Mouse (Mus musculus): ENCODE measurements around the gene Gm49405. TPM values are rescaled to one million over a fixed set of nuclear protein-coding genes. Genes with fewer than 3 reads are reported as not detected.

Gene Gm49405
- polyA plus RNA-seq, 1 experiment from 2014 or later: 2.4 TPM

GRCm38 (mm10) chr19:3991966-3992365, 8.5 kb upstream of the Gm49405 start:
- Histone ChIP-seq H3K9ac (ENCODE audit: low read length) (no peak overlapping the region), H3K9me3 (ENCODE audit: control insufficient read depth, low read length) (no peaks in the 10 kb centered on the region), H3K27ac (ENCODE audit: low read depth) (no peak overlapping the region), H3K4me2 (ENCODE audit: low read length) (no peak overlapping the region), H3K27me3 (replicated peaks; ENCODE audit: control insufficient read depth, insufficient read depth, low read length) (no peaks in the 10 kb centered on the region), H3K4me1 (replicated peaks; ENCODE audit: control insufficient read depth, insufficient read depth, low read length) (peaks cover 2% of the 10 kb centered on the region), H3K4me3 (ENCODE audit: low read depth, low read length) (no peak overlapping the region), H3K36me3 (ENCODE audit: control insufficient read depth, insufficient read depth, low read length) (no peaks in the 10 kb centered on the region)
- 89% methylated on average over 3 of the region's 3 CpGs for WGBS
- DNase-seq (ENCODE audit: low spot score) (no peak), ATAC-seq (replicated peaks; ENCODE audit: low FRiP score, low TSS enrichment, low read depth) (no peak)

DNA sequence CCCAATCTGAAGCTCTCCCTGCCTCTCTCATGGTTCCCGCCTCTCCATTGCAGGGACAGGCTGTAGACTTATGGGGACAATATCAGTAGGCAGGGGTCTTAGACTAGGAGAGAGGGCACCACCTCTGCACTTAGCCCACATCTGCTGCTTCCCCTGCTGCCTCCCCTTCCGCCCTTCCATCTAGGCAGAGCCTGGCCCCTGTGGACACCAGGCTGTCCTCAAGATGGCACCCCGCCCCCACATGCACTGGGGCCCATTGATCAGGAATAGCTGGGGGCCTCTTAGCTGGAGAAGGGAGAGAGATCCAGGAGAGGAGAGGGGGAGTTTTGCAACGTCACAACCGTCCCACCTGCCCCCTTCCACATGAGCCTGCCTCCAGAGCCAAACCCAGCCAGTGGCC, 8.0 kb upstream of the Gm49405 start, which contains the start of gene Tbx10:
TSS of gene Tbx10 (plus strand) at position 337 of the 400 bp plus-strand sequence.
- Histone ChIP-seq H3K9ac (ENCODE audit: low read length) (no peak within 1 kb of the TSS), H3K9me3 (ENCODE audit: control insufficient read depth, low read length) (no peaks in the 10 kb centered on the region), H3K27ac (ENCODE audit: low read depth) (no peak within 1 kb of the TSS), H3K4me3 (ENCODE audit: low read depth, low read length) (no peak within 1 kb of the TSS), H3K27me3 (replicated peaks; ENCODE audit: control insufficient read depth, insufficient read depth, low read length) (no peaks in the 10 kb centered on the region), H3K4me2 (ENCODE audit: low read length) (no peak within 1 kb of the TSS), H3K36me3 (ENCODE audit: control insufficient read depth, insufficient read depth, low read length) (no peaks in the 10 kb centered on the region), H3K4me1 (replicated peaks; ENCODE audit: control insufficient read depth, insufficient read depth, low read length) (no peaks in the 10 kb centered on the region)
- DNase-seq (ENCODE audit: low spot score): no peak
- ATAC-seq (replicated peaks; ENCODE audit: low FRiP score, low TSS enrichment, low read depth): no peak
- WGBS: 63% methylated on average over 5 of the region's 5 CpGs

GRCm38 (mm10) chr19:3994932-3995331, 5.5 kb upstream of the Gm49405 start:
- ATAC-seq (replicated peaks; ENCODE audit: low FRiP score, low TSS enrichment, low read depth): no peak
- no peak for DNase-seq (ENCODE audit: low spot score)
- Histone ChIP-seq H3K27ac (ENCODE audit: low read depth) (no peak overlapping the region), H3K9me3 (ENCODE audit: control insufficient read depth, low read length) (no peaks in the 10 kb centered on the region), H3K9ac (ENCODE audit: low read length) (no peak overlapping the region), H3K4me3 (ENCODE audit: low read depth, low read length) (no peak overlapping the region), H3K27me3 (replicated peaks; ENCODE audit: control insufficient read depth, insufficient read depth, low read length) (no peaks in the 10 kb centered on the region), H3K4me2 (ENCODE audit: low read length) (no peak overlapping the region), H3K4me1 (replicated peaks; ENCODE audit: control insufficient read depth, insufficient read depth, low read length) (peaks cover 5% of the 10 kb centered on the region; the same call in 1 of the 2 replicates), H3K36me3 (ENCODE audit: control insufficient read depth, insufficient read depth, low read length) (no peaks in the 10 kb centered on the region)
- 68% methylated on average over 6 of the region's 6 CpGs for WGBS

DNA sequence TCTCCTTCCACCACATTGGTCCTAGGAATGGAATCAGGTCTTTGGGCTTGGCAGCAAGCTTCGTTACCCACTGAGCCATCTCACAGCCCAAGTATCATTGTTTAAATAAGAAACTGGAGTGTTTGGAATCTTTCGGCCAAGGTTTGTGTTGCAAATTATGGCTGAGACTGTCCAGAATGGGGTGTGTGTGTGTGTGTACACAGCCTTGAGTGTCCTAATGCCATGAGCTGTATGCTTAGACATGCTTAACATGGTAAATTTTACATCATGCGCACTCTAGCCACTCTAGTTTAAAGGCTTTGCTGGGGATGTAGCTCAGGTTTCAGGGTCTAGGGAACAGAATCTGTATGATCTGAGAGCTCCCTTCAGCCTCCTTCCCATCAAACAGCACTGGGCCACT, 4.9 kb upstream of the Gm49405 start:
- ATAC-seq (replicated peaks; ENCODE audit: low FRiP score, low TSS enrichment, low read depth): no peak
- Histone ChIP-seq H3K27me3 (replicated peaks; ENCODE audit: control insufficient read depth, insufficient read depth, low read length) (no peaks in the 10 kb centered on the region), H3K9me3 (ENCODE audit: control insufficient read depth, low read length) (no peaks in the 10 kb centered on the region)

GRCm38 (mm10) chr19:3996106-3996505, 4.3 kb upstream of the Gm49405 start:
- Histone ChIP-seq H3K9me3 (ENCODE audit: control insufficient read depth, low read length) (no peaks in the 10 kb centered on the region), H3K36me3 (ENCODE audit: control insufficient read depth, insufficient read depth, low read length) (no peaks in the 10 kb centered on the region), H3K9ac (ENCODE audit: low read length) (no peak overlapping the region), H3K4me3 (ENCODE audit: low read depth, low read length) (no peak overlapping the region), H3K4me2 (ENCODE audit: low read length) (no peak overlapping the region), H3K4me1 (replicated peaks; ENCODE audit: control insufficient read depth, insufficient read depth, low read length) (peaks cover 9% of the 10 kb centered on the region), H3K27ac (ENCODE audit: low read depth) (no peak overlapping the region), H3K27me3 (replicated peaks; ENCODE audit: control insufficient read depth, insufficient read depth, low read length) (no peaks in the 10 kb centered on the region)
- DNase-seq (ENCODE audit: low spot score): no peak
- 75% methylated on average over 7 of the region's 7 CpGs for WGBS
- ATAC-seq (replicated peaks; ENCODE audit: low FRiP score, low TSS enrichment, low read depth): no peak

More for the DNA sequence above, 4.9 kb upstream of the Gm49405 start:
- no peak overlapping the region for H3K9ac ChIP-seq (ENCODE audit: low read length)
- H3K4me2 ChIP-seq (ENCODE audit: low read length): no peak overlapping the region
- no peak overlapping the region for H3K27ac ChIP-seq (ENCODE audit: low read depth)
- peaks cover 5% of the 10 kb centered on the region; the same call in 1 of the 2 replicates for H3K4me1 ChIP-seq (replicated peaks; ENCODE audit: control insufficient read depth, insufficient read depth, low read length)
- H3K4me3 ChIP-seq (ENCODE audit: low read depth, low read length): no peak overlapping the region
- 66% methylated on average over 3 of the region's 3 CpGs for WGBS
- DNase-seq (ENCODE audit: low spot score): no peak
- no peaks in the 10 kb centered on the region for H3K36me3 ChIP-seq (ENCODE audit: control insufficient read depth, insufficient read depth, low read length)

DNA sequence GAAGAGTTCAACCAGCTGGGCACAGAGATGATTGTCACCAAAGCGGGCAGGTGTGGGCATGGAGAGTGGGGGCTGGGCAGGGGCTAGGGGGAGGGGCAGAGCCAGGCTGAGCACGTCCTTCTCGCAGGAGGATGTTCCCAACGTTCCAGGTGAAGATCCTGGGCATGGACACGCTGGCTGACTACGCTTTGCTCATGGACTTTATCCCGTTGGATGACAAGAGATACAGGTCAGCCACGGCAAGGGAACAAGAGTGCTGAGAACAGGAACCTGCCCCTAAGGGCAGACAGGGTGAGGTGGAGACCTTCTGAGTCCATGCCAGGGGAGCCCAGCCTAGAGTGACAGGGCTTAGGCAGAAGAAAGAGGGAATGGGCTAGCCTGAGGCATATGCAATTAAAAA, 3.7 kb upstream of the Gm49405 start:
- Histone ChIP-seq H3K4me3 (ENCODE audit: low read depth, low read length) (no peak overlapping the region), H3K27ac (ENCODE audit: low read depth) (no peak overlapping the region), H3K36me3 (ENCODE audit: control insufficient read depth, insufficient read depth, low read length) (no peaks in the 10 kb centered on the region), H3K9ac (ENCODE audit: low read length) (no peak overlapping the region), H3K9me3 (ENCODE audit: control insufficient read depth, low read length) (no peaks in the 10 kb centered on the region), H3K4me2 (ENCODE audit: low read length) (no peak overlapping the region), H3K27me3 (replicated peaks; ENCODE audit: control insufficient read depth, insufficient read depth, low read length) (no peaks in the 10 kb centered on the region), H3K4me1 (replicated peaks; ENCODE audit: control insufficient read depth, insufficient read depth, low read length) (peaks cover 15% of the 10 kb centered on the region)
- DNase-seq (ENCODE audit: low spot score) (no peak), ATAC-seq (replicated peaks; ENCODE audit: low FRiP score, low TSS enrichment, low read depth) (no peak)
- WGBS: 82% methylated on average over 8 of the region's 8 CpGs

- H3K36me3 ChIP-seq (ENCODE audit: control insufficient read depth, insufficient read depth, low read length): no peaks in the 10 kb centered on the region
- DNase-seq (ENCODE audit: low spot score) (no peak), ATAC-seq (replicated peaks; ENCODE audit: low FRiP score, low TSS enrichment, low read depth) (no peak)
- no peak overlapping the region for H3K4me2 ChIP-seq (ENCODE audit: low read length)
- H3K4me1 ChIP-seq (replicated peaks; ENCODE audit: control insufficient read depth, insufficient read depth, low read length): peaks cover 16% of the 10 kb centered on the region
- 47% methylated on average over 8 of the region's 8 CpGs for WGBS
- no peak overlapping the region for H3K27ac ChIP-seq (ENCODE audit: low read depth)
- H3K9me3 ChIP-seq (ENCODE audit: control insufficient read depth, low read length): no peaks in the 10 kb centered on the region
- H3K9ac ChIP-seq (ENCODE audit: low read length): no peak overlapping the region
- H3K27me3 ChIP-seq (replicated peaks; ENCODE audit: control insufficient read depth, insufficient read depth, low read length): no peaks in the 10 kb centered on the region
- no peak overlapping the region for H3K4me3 ChIP-seq (ENCODE audit: low read depth, low read length)
These were observed 3.2 kb upstream of the Gm49405 start for GRCm38 (mm10) chr19:3997231-3997630.

DNA sequence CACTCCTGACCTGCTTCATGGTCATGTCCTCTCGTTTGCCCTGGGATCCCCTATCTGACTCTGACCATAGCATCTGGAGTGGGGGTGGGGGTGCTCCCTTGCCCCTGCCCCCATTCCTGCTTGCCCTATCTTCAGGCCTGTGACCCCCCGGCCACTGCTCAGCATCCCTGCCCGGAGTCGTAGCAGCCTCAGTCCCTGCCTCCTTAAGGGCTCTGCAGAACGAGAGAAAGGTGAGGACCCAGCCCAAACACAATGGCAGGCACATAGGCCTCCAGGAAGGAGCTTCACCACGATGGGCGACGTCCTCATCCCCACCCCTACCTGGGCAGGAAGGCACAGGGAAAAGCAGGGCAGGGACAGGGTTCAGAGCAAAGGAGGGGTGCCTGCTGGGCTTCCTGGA, 2.1 kb upstream of the Gm49405 start:
- Histone ChIP-seq H3K4me1 (replicated peaks; ENCODE audit: control insufficient read depth, insufficient read depth, low read length) (peaks cover 16% of the 10 kb centered on the region), H3K4me2 (ENCODE audit: low read length) (no peak overlapping the region), H3K27me3 (replicated peaks; ENCODE audit: control insufficient read depth, insufficient read depth, low read length) (no peaks in the 10 kb centered on the region), H3K4me3 (ENCODE audit: low read depth, low read length) (no peak overlapping the region), H3K9ac (ENCODE audit: low read length) (no peak overlapping the region), H3K36me3 (ENCODE audit: control insufficient read depth, insufficient read depth, low read length) (no peaks in the 10 kb centered on the region), H3K27ac (ENCODE audit: low read depth) (no peak overlapping the region), H3K9me3 (ENCODE audit: control insufficient read depth, low read length) (no peaks in the 10 kb centered on the region)
- WGBS: 77% methylated on average over 8 of the region's 8 CpGs
- DNase-seq (ENCODE audit: low spot score) (no peak), ATAC-seq (replicated peaks; ENCODE audit: low FRiP score, low TSS enrichment, low read depth) (no peak)

DNA sequence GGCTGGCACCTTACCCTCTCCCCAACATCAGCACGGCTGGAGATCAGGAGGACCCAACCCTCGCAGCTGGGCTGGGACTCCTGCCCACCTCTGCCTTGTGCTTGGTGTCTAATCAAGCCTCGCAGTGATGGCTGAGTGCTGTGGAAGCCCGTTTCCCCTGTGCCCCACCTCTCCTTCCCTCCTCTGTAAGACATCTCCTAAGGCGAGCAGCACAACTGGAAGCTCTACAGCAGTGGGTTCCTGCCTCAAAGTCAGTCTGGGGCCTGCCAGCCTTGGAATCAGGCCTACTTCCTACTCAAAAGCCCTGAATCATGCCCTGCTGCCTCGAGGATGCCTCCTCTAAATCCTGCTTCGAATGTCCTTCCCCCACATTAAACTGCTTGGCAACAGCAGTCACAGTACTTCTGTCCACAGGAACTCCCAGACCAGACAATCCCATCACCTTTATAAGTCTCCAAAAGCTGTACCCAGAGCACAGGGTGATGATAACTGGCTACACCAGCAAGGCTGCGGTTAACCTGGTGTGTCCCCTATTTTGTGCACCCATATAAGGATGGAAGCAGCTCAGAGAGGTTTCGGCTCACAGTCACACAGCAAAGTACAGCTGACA, 1.2 kb upstream of the Gm49405 start:
- peak overlapping the region; percentile 39 for H3K9ac ChIP-seq (ENCODE audit: low read length)
- H3K4me2 ChIP-seq (ENCODE audit: low read length): peak overlapping the region; percentile 87
- no peak overlapping the region; the same call in 1 of the 2 replicates for H3K27ac ChIP-seq (ENCODE audit: low read depth)
- no peaks in the 10 kb centered on the region for H3K27me3 ChIP-seq (replicated peaks; ENCODE audit: control insufficient read depth, insufficient read depth, low read length)
- H3K4me3 ChIP-seq (ENCODE audit: low read depth, low read length): peak overlapping the region; percentile 59
- H3K4me1 ChIP-seq (replicated peaks; ENCODE audit: control insufficient read depth, insufficient read depth, low read length): peaks cover 16% of the 10 kb centered on the region
- H3K9me3 ChIP-seq (ENCODE audit: control insufficient read depth, low read length): no peaks in the 10 kb centered on the region
- WGBS: 83% methylated on average over 9 of the region's 9 CpGs
- ATAC-seq (replicated peaks; ENCODE audit: low FRiP score, low TSS enrichment, low read depth): no peak
- no peaks in the 10 kb centered on the region for H3K36me3 ChIP-seq (ENCODE audit: control insufficient read depth, insufficient read depth, low read length)
- no peak for DNase-seq (ENCODE audit: low spot score)
